Mouse (Mus musculus): ENCODE results near the gene Gtf2h5.
A peak's percentile ranks its signal among the peaks of the same experiment; 100 is the strongest.

The Gtf2h5 gene

GRCm38 (mm10) chr17:6110956-6111355 is 31.4 kb downstream of the Gtf2h5 start:
- no peak for DNase-seq (ENCODE audit: low spot score)

DNA sequence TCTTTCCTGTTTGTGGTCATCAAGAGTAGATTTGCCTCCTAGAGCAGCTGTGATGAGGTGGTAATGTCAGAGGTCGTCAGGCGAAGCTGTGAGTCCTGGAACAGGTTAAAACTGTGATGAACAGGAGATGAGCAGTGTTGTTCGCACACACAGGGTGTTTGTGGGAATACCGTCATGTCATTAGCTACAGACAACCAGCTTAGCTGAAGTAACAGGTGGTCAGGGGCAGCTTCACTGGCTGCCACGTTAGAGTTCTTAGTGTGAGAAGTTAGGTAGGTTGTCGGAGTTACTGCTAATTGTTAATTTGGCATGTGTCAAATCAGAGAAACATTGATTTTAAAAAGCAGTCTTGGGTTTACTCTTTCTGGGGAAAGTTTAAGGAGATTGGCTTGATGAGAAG is 34.1 kb downstream of the Gtf2h5 start:
- DNase-seq (ENCODE audit: low spot score), result no peak

GRCm38 (mm10) chr17:6115085-6115484 is 35.5 kb downstream of the Gtf2h5 start:
- DNase-seq (ENCODE audit: low spot score), result no peak

DNA sequence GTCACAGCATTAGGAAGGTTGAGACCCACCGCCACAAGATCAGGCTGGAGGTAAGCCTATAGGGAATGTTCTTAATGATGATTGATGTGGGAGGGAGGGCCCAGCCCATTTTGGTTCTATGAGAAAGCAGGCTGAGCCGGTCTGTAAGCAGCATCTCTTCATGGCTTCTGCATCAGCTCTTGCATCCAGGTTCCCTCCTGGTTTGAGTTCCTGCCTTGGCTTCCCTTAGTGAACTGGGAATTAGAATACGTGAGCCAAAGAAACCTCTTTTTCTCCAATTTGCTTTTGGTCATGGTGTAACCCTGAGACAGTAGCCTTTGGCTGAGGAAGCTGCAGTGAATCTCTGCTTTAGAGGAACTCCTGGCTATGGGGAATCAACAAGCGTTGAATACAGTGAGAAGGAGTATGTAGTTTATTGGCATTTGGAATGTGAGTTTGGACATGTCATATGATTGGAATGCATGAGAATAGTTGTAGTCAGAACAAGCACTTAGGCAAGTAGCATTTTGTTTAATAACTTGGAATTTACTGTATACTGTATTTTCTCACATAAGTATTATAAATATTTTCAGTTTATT is 37.7 kb downstream of the Gtf2h5 start:
- no peak for DNase-seq (ENCODE audit: low spot score)

DNA sequence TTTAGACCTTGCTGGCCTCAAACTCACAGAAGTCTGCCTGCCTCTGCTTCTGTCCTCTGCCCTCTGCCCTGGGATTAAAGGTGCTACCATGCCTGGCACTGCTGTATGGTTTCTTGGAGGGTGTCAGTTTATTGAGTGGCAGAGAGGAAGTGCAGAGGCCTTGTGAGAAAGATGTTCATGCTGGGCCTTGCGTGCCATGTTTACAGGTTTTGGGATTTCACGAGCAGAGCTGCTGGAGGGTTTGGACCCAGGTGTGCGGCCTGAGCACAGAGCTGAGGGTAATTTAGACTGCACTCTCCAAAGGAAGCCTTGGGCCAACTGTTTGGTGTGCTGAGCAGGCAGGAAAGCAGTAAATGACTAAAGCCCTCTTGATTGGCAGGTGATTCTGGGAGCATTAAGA is 38.3 kb downstream of the Gtf2h5 start:
- DNase-seq (ENCODE audit: low spot score), result no peak

GRCm38 (mm10) chr17:6118861-6119260 is 39.3 kb downstream of the Gtf2h5 start:
- DNase-seq (ENCODE audit: low spot score), result no peak

DNA sequence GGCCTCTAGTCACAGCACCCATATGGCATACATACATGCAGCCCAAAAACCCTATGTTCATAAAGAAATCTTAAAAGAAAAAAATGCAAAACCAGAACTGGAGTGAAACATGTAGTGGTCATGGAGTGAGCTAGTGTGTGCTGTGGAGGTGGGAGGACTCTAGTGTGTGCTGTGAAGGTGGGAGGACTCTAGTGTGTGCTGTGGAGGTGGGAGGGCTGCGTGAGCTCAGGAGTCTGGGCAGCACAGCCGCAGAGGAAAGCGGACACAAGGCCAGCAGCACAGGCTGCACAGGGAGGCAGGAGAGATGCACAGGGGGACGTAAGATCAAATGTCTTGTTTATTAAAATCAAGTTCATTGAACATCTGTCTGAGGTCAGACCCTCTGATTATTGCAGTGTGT is 44.2 kb downstream of the Gtf2h5 start:
- no peak for DNase-seq (ENCODE audit: low spot score)

GRCm38 (mm10) chr17:6125441-6125840 is 45.9 kb downstream of the Gtf2h5 start:
- no peak for DNase-seq (ENCODE audit: low spot score)

DNA sequence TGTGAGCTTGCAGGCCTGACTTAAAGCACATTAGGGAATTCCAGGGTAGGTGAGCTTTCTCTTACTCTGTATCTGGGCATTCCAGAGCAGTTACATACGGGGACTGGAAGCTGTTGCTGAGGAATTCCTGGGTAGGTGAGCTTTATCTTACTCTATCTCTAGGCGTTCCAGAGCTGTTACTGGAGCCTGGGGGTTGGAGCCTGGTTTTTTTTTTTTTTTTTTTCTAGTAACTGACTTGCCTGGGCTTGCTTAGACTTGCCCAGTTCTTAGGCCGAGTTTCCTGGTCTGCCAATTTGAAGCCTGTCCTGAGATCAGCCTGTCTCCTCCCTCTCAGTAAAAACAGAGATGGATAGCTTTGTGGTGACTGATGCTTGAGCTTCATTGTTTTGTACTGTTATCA is 48.5 kb downstream of the Gtf2h5 start:
- peak; percentile 57 for DNase-seq (ENCODE audit: low spot score)

GRCm38 (mm10) chr17:6129361-6129760 is 49.8 kb downstream of the Gtf2h5 start:
- DNase-seq (ENCODE audit: low spot score), result no peak

DNA sequence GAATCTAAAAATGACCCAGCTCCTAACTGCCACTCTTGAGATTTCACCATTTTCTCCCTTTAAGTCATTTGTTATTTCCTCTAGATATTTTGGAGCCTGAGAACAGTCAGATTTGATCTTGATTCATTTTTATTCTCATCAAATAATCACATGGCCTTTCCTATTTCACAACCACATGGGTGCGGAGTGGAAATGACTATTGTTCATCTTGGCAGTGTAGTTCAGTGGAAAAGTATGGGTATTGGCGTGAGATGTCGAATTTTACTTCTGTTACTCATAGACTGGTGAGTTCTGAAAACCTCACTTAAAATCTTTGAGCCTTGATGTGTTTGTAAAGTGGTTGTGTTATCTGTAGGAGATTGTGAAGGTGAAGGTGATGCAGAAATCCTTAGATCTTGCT is 51.5 kb downstream of the Gtf2h5 start:
- DNase-seq (ENCODE audit: low spot score), result no peak
